8 mouse cellular contexts compared by ENCODE assay signal in genomic region chr8:114814769-114815736, GRCm38 (mm10).
DNase-seq lines count a peak whose midpoint lies in the region; ATAC-seq lines count a peak whose summit lies in the region.
"Had no signal": no experiment of that assay in that cellular context is flagged by ENCODE, and none has a peak within 500 bp of the region (broad histone marks: within the 10 kb centered on the region; RNA-seq: fewer than 3 reads in every experiment).

No protein-coding gene starts in this region.

- H3K27ac ChIP-seq in heart, embryonic 15.5 days, result peak overlapping the region; percentile 67
- H3K27ac ChIP-seq: midbrain, embryonic 15.5 days had no signal

- no peaks in the 10 kb centered on the region for H3K36me3 ChIP-seq in heart, embryonic 15.5 days
- H3K36me3 ChIP-seq: midbrain, embryonic 15.5 days had no signal

- H3K4me3 ChIP-seq in heart, embryonic 15.5 days, result no peak overlapping the region
- H3K4me3 ChIP-seq: midbrain, embryonic 15.5 days had no signal

- ATAC-seq in heart, embryonic 15.5 days (replicated peaks; ENCODE audit: insufficient number of reproducible peaks, insufficient read depth, low FRiP score, low read depth), result peak; percentile 68
- ATAC-seq: midbrain, embryonic 15.5 days had no signal

- WGBS in heart, embryonic 15.5 days, result 29% methylated on average over 10 of the region's 10 CpGs

- no peaks in the 10 kb centered on the region for H3K27me3 ChIP-seq in heart, embryonic 15.5 days
- H3K27me3 ChIP-seq: midbrain, embryonic 15.5 days had no signal

- DNase-seq in 3134 (ENCODE audit: extremely low read depth, insufficient read length, low spot score), result peak; percentile 33
- DNase-seq in 416B (ENCODE audit: low read depth), result peak; percentile 3
- peak; percentile 62 for DNase-seq in lung, postnatal 36 days
- no peak for DNase-seq in right cerebral cortex, postnatal 36 days (ENCODE audit: low spot score in 2 of 2)
- DNase-seq in urinary bladder, postnatal 36 days (ENCODE audit: low spot score in 2 of 2), result no peak
- no peak for DNase-seq in ovary, postnatal 36 days (ENCODE audit: low spot score)

- no peaks in the 10 kb centered on the region for H3K9me3 ChIP-seq in heart, embryonic 15.5 days (replicated peaks)
- H3K9me3 ChIP-seq: midbrain, embryonic 15.5 days had no signal

- H3K4me1 ChIP-seq in heart, embryonic 15.5 days (replicated peaks), result peaks cover 22% of the 10 kb centered on the region
- H3K4me1 ChIP-seq: midbrain, embryonic 15.5 days had no signal

- H3K9ac ChIP-seq in heart, embryonic 15.5 days, result no peak overlapping the region
- H3K9ac ChIP-seq: midbrain, embryonic 15.5 days had no signal

- no peak overlapping the region for H3K4me2 ChIP-seq in heart, embryonic 15.5 days
- H3K4me2 ChIP-seq: midbrain, embryonic 15.5 days had no signal

Comparison
In these comparisons a context has a peak if more than half of its experiments do, and no peak if none do; other contexts are left out.
1. DNase-seq: peak in 3134 (single experiment), 416B (single experiment) and lung, postnatal 36 days (single experiment); none in right cerebral cortex, postnatal 36 days (0 of 2), urinary bladder, postnatal 36 days (0 of 2) and ovary, postnatal 36 days (single experiment).